Mouse (Mus musculus) CH12.LX (cell line): ENCODE measurements around the gene Kmo. TPM values are rescaled to one million over a fixed set of nuclear protein-coding genes. Genes with fewer than 3 reads are reported as not detected.
A peak's percentile ranks its signal among the peaks of the same experiment; 100 is the strongest.

Experiments
- DNase-seq: peaks from one replicate; pipeline ENCODE4 v3.0.0-alpha.2; 2013; ENCODE audit errors: extremely low read depth
- H3K27ac ChIP-seq: 2 replicates; pipeline ENCODE4 v1.5.1; 2012; ENCODE audit warnings: low read depth, mild to moderate bottlenecking, control low read depth, moderate library complexity; ENCODE audit not compliant: insufficient read depth
- H3K27me3 ChIP-seq: replicated peaks from 2 replicates; pipeline ENCODE3; 2012; ENCODE audit warnings: inconsistent platforms
- H3K36me3 ChIP-seq, 2 experiments: replicated peaks in 1 of 2; 2 replicates each; pipeline versions ENCODE3 to v1.6.1; 2012; ENCODE audit warnings: inconsistent platforms in 1 of 2, low read length in 1 of 2, mild to moderate bottlenecking in 1 of 2, mixed read lengths in 1 of 2, moderate library complexity in 1 of 2; ENCODE audit not compliant: control insufficient read depth in 1 of 2, insufficient read depth in 1 of 2
- H3K4me1 ChIP-seq, 2 experiments: 2 replicates each; pipeline ENCODE4 v1.6.1; 2012; ENCODE audit warnings: inconsistent platforms in 1 of 2, moderate library complexity in 1 of 2; ENCODE audit not compliant: insufficient read depth in 2 of 2, control insufficient read depth in 1 of 2
- H3K4me2 ChIP-seq: 2 replicates; pipeline ENCODE4 v1.6.1; 2012; ENCODE audit warnings: low read depth, mild to moderate bottlenecking, control low read depth; ENCODE audit not compliant: poor library complexity, insufficient read depth, severe bottlenecking
- H3K4me3 ChIP-seq, 3 experiments: fragments of 150-350 bp in 1 of 3; sonication (generic) in 1 of 3; replicated peaks in 1 of 3; 2 replicates each; pipeline versions ENCODE3 to v1.5.1; 2011 to 2012; ENCODE audit warnings: low read depth in 2 of 3, low read length in 2 of 3, mild to moderate bottlenecking in 2 of 3, moderate library complexity in 2 of 3, control low read depth in 1 of 3, improper control_type of control experiment in 1 of 3, inconsistent platforms in 1 of 3, mixed read lengths in 1 of 3; ENCODE audit not compliant: poor library complexity in 1 of 3
- H3K79me2 ChIP-seq: replicated peaks from 2 replicates; pipeline ENCODE4 v1.6.1; 2012; ENCODE audit warnings: mild to moderate bottlenecking, moderate library complexity; ENCODE audit not compliant: control insufficient read depth, poor library complexity, insufficient read depth, severe bottlenecking; ENCODE audit errors: extremely low read depth
- H3K9ac ChIP-seq: 2 replicates; pipeline ENCODE4 v1.6.1; 2012; ENCODE audit warnings: low read depth, mild to moderate bottlenecking, control low read depth, moderate library complexity; ENCODE audit not compliant: insufficient read depth
- H3K9me3 ChIP-seq: replicated peaks from 2 replicates; pipeline ENCODE3; 2012; ENCODE audit warnings: low read length, inconsistent platforms, mixed read lengths
- E2F4 ChIP-seq: IDR thresholded peaks from 2 replicates; pipeline ENCODE4 v1.6.1; 2011; ENCODE audit warnings: low read depth, low read length, improper control_type of control experiment; ENCODE audit not compliant: insufficient replicate concordance
- ELF1 ChIP-seq: IDR thresholded peaks from 2 replicates; pipeline ENCODE4 v1.6.1; 2014; ENCODE audit warnings: low read depth, mild to moderate bottlenecking, inconsistent platforms, low read length, improper control_type of control experiment
- ETS1 ChIP-seq: conservative IDR thresholded peaks from 2 replicates; pipeline ENCODE4 v1.6.1; 2012; ENCODE audit warnings: low read depth, mild to moderate bottlenecking, inconsistent platforms, low read length, improper control_type of control experiment, moderate library complexity
- GABPA ChIP-seq: IDR thresholded peaks from 2 replicates; pipeline ENCODE4 v1.6.1; 2012; ENCODE audit warnings: low read depth, low read length, improper control_type of control experiment, inconsistent platforms; ENCODE audit not compliant: insufficient replicate concordance
- JUN ChIP-seq: IDR thresholded peaks from 2 replicates; pipeline ENCODE4 v1.6.1; 2011; ENCODE audit warnings: low read depth, mild to moderate bottlenecking, low read length, improper control_type of control experiment, moderate library complexity; ENCODE audit not compliant: insufficient read depth
- KAT2A ChIP-seq: IDR thresholded peaks from 2 replicates; pipeline ENCODE4 v1.6.1; 2012; ENCODE audit warnings: low read length, improper control_type of control experiment, inconsistent platforms; ENCODE audit not compliant: insufficient replicate concordance
- MAX ChIP-seq: IDR thresholded peaks from 2 replicates; pipeline ENCODE4 v1.6.1; 2011; ENCODE audit warnings: low read length, improper control_type of control experiment
- NRF1 ChIP-seq: IDR thresholded peaks from 2 replicates; pipeline ENCODE4 v1.6.1; 2014; ENCODE audit warnings: low read depth, mild to moderate bottlenecking, inconsistent platforms, low read length, improper control_type of control experiment, moderate library complexity
- PAX5 ChIP-seq: IDR thresholded peaks from 2 replicates; pipeline ENCODE4 v1.6.1; 2012; ENCODE audit warnings: low read length, inconsistent platforms, mixed read lengths
- POLR2A ChIP-seq: IDR thresholded peaks from 2 replicates; pipeline ENCODE4 v1.6.1; 2011; ENCODE audit warnings: low read depth, mild to moderate bottlenecking, improper control_type of control experiment, low read length
- POLR2AphosphoS2 ChIP-seq: IDR thresholded peaks from 2 replicates; pipeline ENCODE4 v1.6.1; 2011; ENCODE audit warnings: low read depth, low read length, improper control_type of control experiment
- RAD21 ChIP-seq: IDR thresholded peaks from 2 replicates; pipeline ENCODE4 v1.6.1; 2011; ENCODE audit warnings: low read depth, mild to moderate bottlenecking, low read length, improper control_type of control experiment, moderate library complexity
- RCOR1 ChIP-seq: conservative IDR thresholded peaks from 2 replicates; pipeline ENCODE4 v1.6.1; 2012; ENCODE audit warnings: low read depth, mild to moderate bottlenecking, inconsistent platforms, low read length, improper control_type of control experiment
- UBTF ChIP-seq: IDR thresholded peaks from 2 replicates; pipeline ENCODE4 v1.6.1; 2012; ENCODE audit warnings: low read depth, mild to moderate bottlenecking, inconsistent platforms, low read length, improper control_type of control experiment, moderate library complexity
- ZKSCAN1 ChIP-seq: IDR thresholded peaks from 2 replicates; pipeline ENCODE4 v1.6.1; 2012; ENCODE audit warnings: low read depth, inconsistent platforms, low read length, improper control_type of control experiment, borderline replicate concordance
- ZMIZ1 ChIP-seq: IDR thresholded peaks from 2 replicates; pipeline ENCODE4 v1.6.1; 2012; ENCODE audit warnings: low read depth, mild to moderate bottlenecking, inconsistent platforms, low read length, improper control_type of control experiment
- ZNF384 ChIP-seq: IDR thresholded peaks from 2 replicates; pipeline ENCODE4 v1.6.1; 2012; ENCODE audit warnings: low read depth, low read length, improper control_type of control experiment, inconsistent platforms
- dilution Hi-C: fragments of 300-500 bp; cut with MboI; formaldehyde crosslinking; loops from 2 replicates; pipeline ENCODE4 v1.14.3; 2020; ENCODE audit warnings: low sequenced_read_pairs; ENCODE audit not compliant: extremely low pct_unique_long_range_greater_than_20kb, extremely low pct_ligation_motif_present
- in situ Hi-C: fragments of 300-500 bp; cut with MboI; formaldehyde crosslinking; loops from 3 replicates; pipeline ENCODE4 v1.14.3; 2019; ENCODE audit warnings: low sequenced_read_pairs, low pct_ligation_motif_present, low pct_unique_long_range_greater_than_20kb, mixed read lengths
- polyA plus RNA-seq: library from polyadenylated mRNA; unstranded; fragments of >175 nt; gene quantifications from 2 replicates; pipeline ENCODE4 v1.2.1, GENCODE M21; 2012; ENCODE audit warnings: low read depth; ENCODE audit not compliant: insufficient read length
- total RNA-seq, 2 experiments: library from RNA; depleted of rRNA; stranded (reverse); fragments of 300-350 nt in 1 of 2; fragments of >200 nt in 1 of 2; gene quantifications; 2 replicates each; pipeline ENCODE4 v1.2.3; 2012 to 2014

The Kmo gene
- total and polyA plus RNA-seq, 3 experiments = 9.7 to 49.2 (median 42.5) TPM

GRCm38 (mm10) chr1:175592832-175593231 lies 27.3 kb upstream of the Kmo start:
- TF ChIP-seq E2F4 = no peak
- no peak for TF ChIP-seq ZKSCAN1
- no peak for TF ChIP-seq GABPA
- TF ChIP-seq RAD21 = no peak
- TF ChIP-seq POLR2A = no peak
- TF ChIP-seq KAT2A = no peak
- no peak for TF ChIP-seq ZNF384
- TF ChIP-seq RCOR1 = no peak
- no peak for TF ChIP-seq POLR2AphosphoS2
- TF ChIP-seq JUN = no peak
- TF ChIP-seq MAX = no peak
- TF ChIP-seq ELF1 = no peak
- no peak for TF ChIP-seq NRF1
- TF ChIP-seq ZMIZ1 = no peak
- no peak for TF ChIP-seq UBTF
- TF ChIP-seq PAX5 = no peak
- H3K9me3 ChIP-seq = no peaks in the 10 kb centered on the region
- H3K36me3 ChIP-seq = peaks cover 0 to 5% of the 10 kb centered on the region in 2 experiments
- no peak overlapping the region for H3K4me2 ChIP-seq
- H3K9ac ChIP-seq = no peak overlapping the region
- H3K79me2 ChIP-seq = no peaks in the 10 kb centered on the region
- H3K27ac ChIP-seq = no peak overlapping the region
- dilution Hi-C loops (no loop called here), in situ Hi-C loops (no loop called here)
- H3K4me3 ChIP-seq = no peak overlapping the region
- DNase-seq = no peak
- H3K4me1 ChIP-seq = no peaks in the 10 kb centered on the region
- no peaks in the 10 kb centered on the region for H3K27me3 ChIP-seq

DNA sequence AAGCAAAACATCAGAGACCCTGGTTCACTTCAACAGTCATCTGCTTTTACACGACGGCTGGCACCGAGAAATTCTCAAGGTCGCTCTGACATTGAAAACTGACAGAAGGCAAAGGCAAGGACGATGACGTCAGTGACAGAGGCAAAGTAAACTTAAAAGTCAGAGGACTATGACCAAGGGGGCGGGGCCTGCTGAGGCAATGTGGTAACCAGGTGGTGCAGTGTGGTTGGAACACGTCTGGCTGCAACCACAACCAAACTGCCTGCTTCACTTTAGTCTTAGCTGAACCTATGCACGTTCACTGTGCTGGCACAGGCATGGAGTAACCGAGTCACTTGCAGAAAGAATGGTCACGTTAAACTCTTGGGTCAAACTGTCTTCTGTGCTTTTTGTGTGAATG lies 17.9 kb upstream of the Kmo start:
- Histone ChIP-seq H3K27me3 (no peaks in the 10 kb centered on the region), H3K4me3 (no peak overlapping the region), H3K4me2 (no peak overlapping the region), H3K9ac (no peak overlapping the region), H3K79me2 (no peaks in the 10 kb centered on the region)
- DNase-seq = peak; percentile 82
- in situ Hi-C loops = no loop called here
- TF ChIP-seq ETS1 = peak; percentile 16; the same call in 1 of the 2 replicates
- TF ChIP-seq MAX = no peak
- TF ChIP-seq, all 38 proteins: peak for 1
- no peak overlapping the region for H3K27ac ChIP-seq
- H3K36me3 ChIP-seq = peaks cover 38 to 66% of the 10 kb centered on the region in 2 experiments
- peaks cover 7 to 15% of the 10 kb centered on the region in 2 experiments; a peak in 3 of 4 replicates for H3K4me1 ChIP-seq
- dilution Hi-C loops = no loop called here
- no peaks in the 10 kb centered on the region for H3K9me3 ChIP-seq
